Mouse (Mus musculus) heart, embryonic 15.5 days (tissue): Measurements from ENCODE around the gene Frat1. TPM values are rescaled to one million over a fixed set of nuclear protein-coding genes. Genes with fewer than 3 reads are reported as not detected.
A peak's percentile ranks its signal among the peaks of the same experiment; 100 is the strongest.
"Not testable (repeated sequence)": the region's sequence is repeated elsewhere in the genome, so short reads cannot be mapped to it uniquely, and the experiment has no call there.

Experiments used
- ATAC-seq: fragments of 200-750 bp; cut with Nextera tagmentation; replicated peaks from 2 replicates; pipeline ENCODE4 v1.8.0; 2017; ENCODE audit warnings: low read depth, moderate TSS enrichment; ENCODE audit not compliant: insufficient number of reproducible peaks, insufficient read depth, low FRiP score
- H3K27ac ChIP-seq: fragments of 300-500 bp; sonication (generic); 2 replicates; pipeline ENCODE4 v1.5.1; 2015; ENCODE audit warnings: mild to moderate bottlenecking, inconsistent platforms
- H3K27me3 ChIP-seq: fragments of 300-500 bp; sonication (generic); 2 replicates; pipeline ENCODE4 v1.6.1; 2015; ENCODE audit warnings: inconsistent platforms
- H3K36me3 ChIP-seq: fragments of 300-500 bp; sonication (generic); 2 replicates; pipeline ENCODE4 v1.6.1; 2015; ENCODE audit warnings: mild to moderate bottlenecking, inconsistent platforms
- H3K4me1 ChIP-seq: fragments of 300-500 bp; sonication (generic); replicated peaks from 2 replicates; pipeline ENCODE4 v1.6.1; 2015; ENCODE audit warnings: inconsistent platforms
- H3K4me2 ChIP-seq: fragments of 300-500 bp; sonication (generic); 2 replicates; pipeline ENCODE4 v1.6.1; 2015; ENCODE audit warnings: inconsistent platforms, mild to moderate bottlenecking, moderate library complexity
- H3K4me3 ChIP-seq: fragments of 300-500 bp; sonication (generic); 2 replicates; pipeline ENCODE4 v1.5.1; 2015; ENCODE audit warnings: mild to moderate bottlenecking, inconsistent platforms
- H3K9ac ChIP-seq: fragments of 300-500 bp; sonication (generic); 2 replicates; pipeline ENCODE4 v1.6.1; 2015; ENCODE audit warnings: mild to moderate bottlenecking, inconsistent platforms
- H3K9me3 ChIP-seq: fragments of 300-500 bp; sonication (generic); replicated peaks from 2 replicates; pipeline ENCODE4 v1.6.1; 2016; ENCODE audit warnings: inconsistent platforms
- WGBS: fragments of 180-500 bp; shearing (Covaris S2); methylation state at CpG from one replicate; pipeline ENCODE4 v1.1.7; 2015; ENCODE audit warnings: mixed read lengths; 5-methylcytosine and 5-hydroxymethylcytosine counted together
- polyA plus RNA-seq: library from polyadenylated mRNA; unstranded; fragments of >200 nt; fragmentation: Nextera tagmentation; extraction: Ambion mirVana; gene quantifications from 2 replicates; pipeline ENCODE4 v1.2.1, GENCODE M21; 2015

Gene Frat1
- polyA plus RNA-seq, 1 experiment from 2014 or later = 2.1 TPM

DNA sequence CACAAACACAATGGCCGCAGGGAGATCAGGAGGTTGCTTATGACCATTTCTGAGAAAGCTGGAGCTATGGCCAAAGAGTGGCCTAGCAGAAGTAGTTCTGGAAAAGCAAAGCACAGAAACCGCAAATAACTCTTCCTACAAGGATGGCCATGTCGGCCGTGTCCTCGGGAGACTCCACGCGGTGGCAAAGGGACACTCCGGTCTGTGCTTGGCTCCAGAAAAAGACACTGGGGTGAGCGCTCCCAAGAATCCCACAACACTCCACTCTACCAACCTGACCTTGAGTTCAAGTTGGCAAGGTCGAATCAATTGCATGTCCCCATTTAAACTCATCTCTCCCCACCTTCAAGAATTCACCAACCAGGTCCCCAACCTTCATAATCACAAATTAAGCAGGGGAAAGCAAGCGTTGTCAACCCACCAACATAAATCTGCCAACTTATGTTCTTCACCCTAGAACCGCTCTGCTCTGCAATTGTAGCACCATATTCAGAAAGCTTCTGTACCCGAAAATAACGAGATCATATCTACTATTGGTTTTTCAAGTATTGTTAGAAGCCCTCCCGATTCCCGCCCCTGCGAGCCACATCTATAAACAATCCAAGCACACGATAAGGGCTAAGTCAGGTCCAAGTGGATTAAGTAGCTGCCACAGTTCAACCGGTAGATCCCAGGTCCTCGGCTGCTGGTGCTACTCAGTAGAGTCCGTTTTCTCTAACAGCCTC lies 16.8 kb downstream of the Frat1 start:
- H3K9me3 ChIP-seq = no peaks in the 10 kb centered on the region
- H3K4me1 ChIP-seq = peaks cover 12% of the 10 kb centered on the region
- no peak for ATAC-seq
- no peaks in the 10 kb centered on the region for H3K36me3 ChIP-seq
- WGBS = 11% methylated on average over 21 of the region's 21 CpGs
- H3K4me3 ChIP-seq = peak overlapping the region; percentile 79
- H3K9ac ChIP-seq = peak overlapping the region; percentile 75
- H3K4me2 ChIP-seq = peak overlapping the region; percentile 93
- peak overlapping the region; percentile 90 for H3K27ac ChIP-seq
- no peaks in the 10 kb centered on the region for H3K27me3 ChIP-seq

- peak overlapping the region; percentile 93 for H3K4me2 ChIP-seq
- WGBS = under 1% methylated on average over 62 of the region's 64 CpGs
- H3K27me3 ChIP-seq = no peaks in the 10 kb centered on the region
- peak overlapping the region; percentile 75 for H3K9ac ChIP-seq
- H3K27ac ChIP-seq = peak overlapping the region; percentile 90
- no peaks in the 10 kb centered on the region for H3K9me3 ChIP-seq
- peak overlapping the region; percentile 79 for H3K4me3 ChIP-seq
- H3K36me3 ChIP-seq = no peaks in the 10 kb centered on the region
- ATAC-seq = peak; percentile 11; the same call in 1 of the 2 replicates
- peaks cover 12% of the 10 kb centered on the region for H3K4me1 ChIP-seq
Observed at GRCm38 (mm10) chr19:41847091-41847581, 17.4 kb downstream of the Frat1 start.

DNA sequence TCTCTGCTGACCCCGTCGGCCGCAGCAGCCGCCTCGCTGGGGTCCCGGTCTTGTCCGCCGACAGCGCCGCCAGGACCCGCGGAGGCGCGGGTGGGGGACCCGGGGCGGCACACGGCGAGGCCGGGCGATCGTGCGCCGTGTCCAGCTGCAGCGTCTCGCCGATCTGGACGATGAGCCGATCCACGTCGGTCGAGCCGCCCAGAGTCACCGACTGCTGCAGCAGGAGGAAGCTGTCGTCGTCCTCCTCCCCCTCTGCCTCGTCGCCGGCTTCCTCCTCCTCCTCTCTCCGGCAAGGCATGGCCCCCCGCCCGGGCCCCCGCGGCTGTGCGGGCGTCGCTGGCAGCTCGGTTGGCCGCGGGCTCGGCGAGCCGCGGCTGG lies 17.8 kb downstream of the Frat1 start:
- H3K27ac ChIP-seq = peak overlapping the region; percentile 90
- H3K9ac ChIP-seq = peak overlapping the region; percentile 75
- under 1% methylated on average over 52 of the region's 53 CpGs for WGBS
- H3K4me1 ChIP-seq = peaks cover 12% of the 10 kb centered on the region
- H3K27me3 ChIP-seq, H3K36me3 ChIP-seq, H3K9me3 ChIP-seq: not testable (repeated sequence)
- H3K4me3 ChIP-seq = peak overlapping the region; percentile 79
- ATAC-seq = peak; percentile 34; the same call in 1 of the 2 replicates
- H3K4me2 ChIP-seq = peak overlapping the region; percentile 93

DNA sequence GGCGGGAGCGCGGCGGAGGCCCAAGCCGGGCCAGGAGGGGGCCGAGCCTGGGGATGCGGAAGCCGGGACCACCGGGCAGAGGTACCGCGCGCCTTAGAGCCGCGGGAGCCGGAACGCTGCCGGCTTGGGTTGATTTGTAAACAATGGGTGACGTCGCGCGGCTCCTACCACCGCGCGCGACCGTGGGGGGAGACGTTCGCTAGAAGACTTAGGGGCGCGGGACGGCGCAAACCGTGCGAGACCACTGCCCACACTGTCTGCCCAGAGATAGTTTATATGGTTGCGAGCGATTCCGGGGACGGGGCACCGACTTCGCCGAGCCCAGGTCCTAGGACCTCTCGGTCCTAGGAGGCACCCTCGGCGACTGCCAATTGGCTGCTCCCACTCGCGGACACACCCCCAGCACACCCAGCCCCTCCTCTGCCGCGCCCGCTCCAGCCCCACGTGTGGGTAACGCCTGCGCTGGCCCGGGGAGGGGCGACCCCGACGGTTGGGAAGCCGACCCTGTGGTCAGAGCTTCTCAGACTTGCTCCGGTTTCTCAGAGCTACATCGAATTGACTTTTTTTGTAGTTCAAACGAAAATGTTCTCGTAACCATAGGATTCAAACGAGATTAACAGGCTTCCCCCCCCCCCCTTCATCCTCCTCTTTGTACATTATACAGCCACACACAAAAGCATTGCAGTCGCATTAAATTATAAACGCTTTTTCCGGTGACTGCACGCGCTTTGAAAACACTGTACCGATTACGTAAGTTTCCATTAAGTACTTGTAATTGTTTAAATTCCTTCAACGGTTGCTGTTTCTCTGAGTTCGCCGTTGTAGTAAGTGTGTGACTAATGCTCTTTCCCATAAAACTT lies 18.5 kb downstream of the Frat1 start, which contains the start of gene Frat2:
Gene Frat2 (minus strand): TSS at position 141 of the 860 bp plus-strand sequence.
- ATAC-seq = peak; percentile 93
- H3K27me3 ChIP-seq = no peaks in the 10 kb centered on the region

GRCm38 (mm10) chr19:41850021-41850718 lies 20.4 kb downstream of the Frat1 start:
- H3K4me1 ChIP-seq = peaks cover 12% of the 10 kb centered on the region
- H3K27ac ChIP-seq = no peak overlapping the region
- no peaks in the 10 kb centered on the region for H3K36me3 ChIP-seq
- WGBS = 46% methylated on average over 6 of the region's 6 CpGs
- H3K27me3 ChIP-seq = no peaks in the 10 kb centered on the region
- H3K4me3 ChIP-seq = no peak overlapping the region
- no peak overlapping the region for H3K9ac ChIP-seq
- ATAC-seq = no peak
- H3K9me3 ChIP-seq = no peaks in the 10 kb centered on the region
- no peak overlapping the region for H3K4me2 ChIP-seq

More for the DNA sequence above, 18.5 kb downstream of the Frat1 start, which contains the start of gene Frat2:
- Histone ChIP-seq H3K4me1 (peaks cover 12% of the 10 kb centered on the region), H3K36me3 (no peaks in the 10 kb centered on the region), H3K9me3 (no peaks in the 10 kb centered on the region), H3K9ac (peak within 1 kb of the TSS; percentile 75), H3K27ac (peak within 1 kb of the TSS; percentile 90), H3K4me2 (peak within 1 kb of the TSS; percentile 93), H3K4me3 (peak within 1 kb of the TSS; percentile 79)
- WGBS = under 1% methylated on average over 72 of the region's 72 CpGs

- Histone ChIP-seq H3K4me2 (no peak overlapping the region; the same call in 1 of the 2 replicates), H3K36me3 (no peaks in the 10 kb centered on the region), H3K9ac (no peak overlapping the region), H3K27ac (no peak overlapping the region), H3K4me1 (peaks cover 11% of the 10 kb centered on the region), H3K4me3 (no peak overlapping the region), H3K27me3 (no peaks in the 10 kb centered on the region), H3K9me3 (no peaks in the 10 kb centered on the region)
- WGBS = 33% methylated on average over 14 of the region's 14 CpGs
- ATAC-seq = no peak
Observed at GRCm38 (mm10) chr19:41850719-41851543, 21.2 kb downstream of the Frat1 start.

DNA sequence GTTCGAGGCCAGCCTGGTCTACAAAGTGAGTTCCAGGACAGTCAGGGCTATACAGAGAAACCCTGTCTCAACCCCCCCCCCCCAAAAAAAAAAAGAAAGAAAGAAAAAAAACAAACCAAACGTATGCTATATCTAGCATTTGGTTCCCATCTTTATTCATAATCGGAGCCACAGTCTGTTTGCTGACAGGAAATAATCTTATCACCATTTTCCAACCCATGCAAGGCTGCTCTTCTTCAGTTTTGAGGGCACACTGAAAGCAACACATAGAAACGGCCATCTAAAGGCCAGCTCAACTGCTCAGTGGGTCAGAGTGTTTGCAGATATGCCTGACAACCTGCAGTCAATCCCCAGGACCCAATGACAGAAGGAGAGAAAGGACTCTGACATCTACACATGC lies 22.7 kb downstream of the Frat1 start:
- no peak overlapping the region for H3K9ac ChIP-seq
- H3K4me3 ChIP-seq = no peak overlapping the region
- no peak for ATAC-seq
- no peaks in the 10 kb centered on the region for H3K36me3 ChIP-seq
- no peak overlapping the region for H3K27ac ChIP-seq
- H3K9me3 ChIP-seq = no peaks in the 10 kb centered on the region
- no peaks in the 10 kb centered on the region for H3K27me3 ChIP-seq
- WGBS = 68% methylated on average over 4 of the region's 4 CpGs
- H3K4me1 ChIP-seq = peaks cover 7% of the 10 kb centered on the region; the same call in 1 of the 2 replicates
- H3K4me2 ChIP-seq = no peak overlapping the region

GRCm38 (mm10) chr19:41857086-41857762 lies 27.5 kb downstream of the Frat1 start:
- Histone ChIP-seq H3K4me2 (no peak overlapping the region), H3K9ac (no peak overlapping the region), H3K27me3 (no peaks in the 10 kb centered on the region), H3K4me3 (no peak overlapping the region), H3K4me1 (0 out of 2 replicates have a peak, but pooled peaks cover 3% of the 10 kb centered on the region), H3K9me3 (no peaks in the 10 kb centered on the region), H3K36me3 (0 out of 2 replicates have a peak, but pooled peaks cover under 1% of the 10 kb centered on the region), H3K27ac (no peak overlapping the region)
- 57% methylated on average over 5 of the region's 5 CpGs for WGBS
- no peak for ATAC-seq

GRCm38 (mm10) chr19:41857816-41858310 lies 28.1 kb downstream of the Frat1 start:
- H3K4me3 ChIP-seq = no peak overlapping the region
- no peak overlapping the region for H3K9ac ChIP-seq
- no peaks in the 10 kb centered on the region for H3K9me3 ChIP-seq
- 61% methylated on average over 3 of the region's 3 CpGs for WGBS
- ATAC-seq = no peak
- H3K36me3 ChIP-seq = peaks cover 6% of the 10 kb centered on the region; the same call in 1 of the 2 replicates
- H3K27me3 ChIP-seq = no peaks in the 10 kb centered on the region
- no peak overlapping the region for H3K27ac ChIP-seq
- no peak overlapping the region for H3K4me2 ChIP-seq
- 0 out of 2 replicates have a peak, but pooled peaks cover 3% of the 10 kb centered on the region for H3K4me1 ChIP-seq

GRCm38 (mm10) chr19:41866707-41867106 lies 36.9 kb downstream of the Frat1 start:
- WGBS = 91% methylated on average over 8 of the region's 8 CpGs
- no peaks in the 10 kb centered on the region for H3K4me1 ChIP-seq
- ATAC-seq = no peak
- no peaks in the 10 kb centered on the region for H3K9me3 ChIP-seq
- no peak overlapping the region for H3K4me3 ChIP-seq
- no peak overlapping the region for H3K4me2 ChIP-seq
- H3K9ac ChIP-seq = no peak overlapping the region
- H3K36me3 ChIP-seq = peaks cover 51% of the 10 kb centered on the region
- no peaks in the 10 kb centered on the region for H3K27me3 ChIP-seq
- no peak overlapping the region for H3K27ac ChIP-seq
